Mouse (Mus musculus) forebrain, embryonic 13.5 days (tissue): Measurements from ENCODE around the gene Nod2. TPM values are rescaled to one million over a fixed set of nuclear protein-coding genes. Genes with fewer than 3 reads are reported as not detected.

ENCODE experiments used
- ATAC-seq: fragments of 200-750 bp; cut with Nextera tagmentation; 2 replicates; pipeline ENCODE4 v1.8.0; 2017
- H3K27ac ChIP-seq: fragments of 300-500 bp; sonication (generic); 2 replicates; pipeline ENCODE4 v1.5.1; 2015; ENCODE audit warnings: inconsistent platforms, mild to moderate bottlenecking, moderate library complexity
- H3K27me3 ChIP-seq: fragments of 300-500 bp; sonication (generic); 2 replicates; pipeline ENCODE4 v1.6.1; 2015; ENCODE audit warnings: mild to moderate bottlenecking, inconsistent platforms
- H3K36me3 ChIP-seq: fragments of 300-500 bp; sonication (generic); 2 replicates; pipeline ENCODE4 v1.6.1; 2015; ENCODE audit warnings: mild to moderate bottlenecking, inconsistent platforms; ENCODE audit not compliant: poor library complexity, severe bottlenecking
- H3K4me1 ChIP-seq: fragments of 300-500 bp; sonication (generic); 2 replicates; pipeline ENCODE4 v1.6.1; 2015; ENCODE audit warnings: inconsistent platforms
- H3K4me2 ChIP-seq: fragments of 300-500 bp; sonication (generic); 2 replicates; pipeline ENCODE4 v1.6.1; 2015; ENCODE audit warnings: inconsistent platforms, mild to moderate bottlenecking, moderate library complexity
- H3K4me3 ChIP-seq: fragments of 300-500 bp; sonication (generic); 2 replicates; pipeline ENCODE4 v1.5.1; 2015; ENCODE audit warnings: mild to moderate bottlenecking, inconsistent platforms
- H3K9ac ChIP-seq: fragments of 300-500 bp; sonication (generic); 2 replicates; pipeline ENCODE4 v1.6.1; 2015; ENCODE audit warnings: mild to moderate bottlenecking, inconsistent platforms
- H3K9me3 ChIP-seq: fragments of 300-500 bp; sonication (generic); replicated peaks from 2 replicates; pipeline ENCODE4 v1.6.1; 2016; ENCODE audit warnings: inconsistent platforms
- WGBS: fragments of 180-500 bp; shearing (Covaris S2); methylation state at CpG from one replicate; pipeline ENCODE4 v1.1.7; 2015; 5-methylcytosine and 5-hydroxymethylcytosine counted together
- polyA plus RNA-seq: library from polyadenylated mRNA; unstranded; fragments of >200 nt; fragmentation: Nextera tagmentation; extraction: Ambion mirVana; gene quantifications from 2 replicates; pipeline ENCODE4 v1.2.1, GENCODE M21; 2015

Gene Nod2
- 0.06 and 0.10 TPM in 2 replicates for polyA plus RNA-seq

GRCm38 (mm10) chr8:88646837-88647778, at the start of gene Nod2:
Nod2 (plus strand) TSS chr8:88647315.
- peak within 1 kb of the TSS; percentile 57 for H3K9ac ChIP-seq
- peak within 1 kb of the TSS; percentile 38 for H3K4me3 ChIP-seq
- no peaks in the 10 kb centered on the region for H3K36me3 ChIP-seq
- peaks cover 26% of the 10 kb centered on the region for H3K27me3 ChIP-seq
- H3K9me3 ChIP-seq: no peaks in the 10 kb centered on the region
- ATAC-seq: peak; percentile 38; the same call in 1 of the 2 replicates
- peaks cover 16% of the 10 kb centered on the region for H3K4me1 ChIP-seq
- H3K4me2 ChIP-seq: peak within 1 kb of the TSS; percentile 61
- 9% methylated on average over 33 of the region's 33 CpGs for WGBS
- no peak within 1 kb of the TSS for H3K27ac ChIP-seq

- H3K4me1 ChIP-seq: peaks cover 20% of the 10 kb centered on the region
- no peaks in the 10 kb centered on the region for H3K36me3 ChIP-seq
- no peak overlapping the region for H3K4me3 ChIP-seq
- H3K27me3 ChIP-seq: no peaks in the 10 kb centered on the region
- H3K9ac ChIP-seq: no peak overlapping the region
- no peak overlapping the region for H3K4me2 ChIP-seq
- 74% methylated on average over 5 of the region's 5 CpGs for WGBS
- H3K9me3 ChIP-seq: no peaks in the 10 kb centered on the region
- ATAC-seq: no peak
- H3K27ac ChIP-seq: no peak overlapping the region
Measured at GRCm38 (mm10) chr8:88598578-88598977, 48.5 kb upstream of the Nod2 start.

DNA sequence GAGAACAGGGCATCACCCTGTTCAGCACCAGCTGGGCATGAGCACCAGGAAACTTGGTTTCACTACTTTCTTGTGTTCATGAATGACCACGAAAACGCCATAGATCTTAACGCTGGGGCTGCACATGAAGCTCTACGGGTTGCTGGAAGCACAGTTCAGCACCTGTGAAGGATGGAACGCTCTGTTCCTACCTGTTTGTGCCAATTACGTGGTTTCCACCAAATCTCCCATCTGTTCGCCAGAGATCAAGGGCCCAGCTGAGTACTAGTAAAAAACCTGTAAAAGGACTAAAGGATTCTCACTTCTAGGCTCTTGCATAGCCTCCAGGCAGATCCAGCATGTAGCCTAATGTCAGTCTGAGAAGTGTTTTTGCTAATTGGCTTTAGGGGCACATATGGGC, 47.6 kb upstream of the Nod2 start:
- Histone ChIP-seq H3K36me3 (no peaks in the 10 kb centered on the region), H3K4me1 (peaks cover 28% of the 10 kb centered on the region), H3K4me2 (no peak overlapping the region), H3K27me3 (no peaks in the 10 kb centered on the region), H3K4me3 (no peak overlapping the region), H3K9ac (no peak overlapping the region), H3K9me3 (no peaks in the 10 kb centered on the region), H3K27ac (no peak overlapping the region)
- no peak for ATAC-seq
- 78% methylated on average over 7 of the region's 7 CpGs for WGBS

DNA sequence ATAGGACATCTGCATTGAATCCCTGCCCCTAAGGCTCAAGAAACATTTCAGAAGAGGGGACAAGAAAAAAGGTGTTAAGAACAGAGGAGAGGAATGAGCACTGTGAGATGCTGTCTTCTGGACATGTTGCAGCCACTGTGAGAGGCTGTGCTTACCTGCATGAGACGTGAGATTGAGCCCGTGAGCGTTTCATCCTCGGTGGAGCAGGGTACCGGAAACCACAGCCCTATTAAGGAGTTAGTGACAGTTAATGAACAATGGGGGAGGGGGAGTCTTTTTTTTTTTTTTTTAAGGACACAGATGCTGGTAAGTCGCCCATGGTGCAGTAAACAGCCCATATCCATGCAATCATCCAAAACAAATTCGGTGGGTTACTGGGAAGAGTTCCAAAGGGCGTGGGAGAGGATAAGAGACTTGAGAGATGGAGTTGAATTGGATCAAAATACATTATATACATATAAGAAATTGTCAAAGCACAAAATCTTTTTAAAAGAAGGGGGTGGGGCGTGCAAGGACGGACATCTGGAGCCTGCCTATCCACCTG, 43.6 kb upstream of the Nod2 start:
- peaks cover 29% of the 10 kb centered on the region for H3K4me1 ChIP-seq
- peak overlapping the region; percentile 57; the same call in 1 of the 2 replicates for H3K27ac ChIP-seq
- ATAC-seq: peak; percentile 40
- peak overlapping the region; percentile 63 for H3K4me2 ChIP-seq
- 1% methylated on average over 10 of the region's 10 CpGs for whole genome bisulfite sequencing
- no peaks in the 10 kb centered on the region for H3K36me3 ChIP-seq
- peak overlapping the region; percentile 52 for H3K9ac ChIP-seq
- H3K9me3 ChIP-seq: no peaks in the 10 kb centered on the region
- H3K27me3 ChIP-seq: no peaks in the 10 kb centered on the region
- H3K4me3 ChIP-seq: peak overlapping the region; percentile 33

DNA sequence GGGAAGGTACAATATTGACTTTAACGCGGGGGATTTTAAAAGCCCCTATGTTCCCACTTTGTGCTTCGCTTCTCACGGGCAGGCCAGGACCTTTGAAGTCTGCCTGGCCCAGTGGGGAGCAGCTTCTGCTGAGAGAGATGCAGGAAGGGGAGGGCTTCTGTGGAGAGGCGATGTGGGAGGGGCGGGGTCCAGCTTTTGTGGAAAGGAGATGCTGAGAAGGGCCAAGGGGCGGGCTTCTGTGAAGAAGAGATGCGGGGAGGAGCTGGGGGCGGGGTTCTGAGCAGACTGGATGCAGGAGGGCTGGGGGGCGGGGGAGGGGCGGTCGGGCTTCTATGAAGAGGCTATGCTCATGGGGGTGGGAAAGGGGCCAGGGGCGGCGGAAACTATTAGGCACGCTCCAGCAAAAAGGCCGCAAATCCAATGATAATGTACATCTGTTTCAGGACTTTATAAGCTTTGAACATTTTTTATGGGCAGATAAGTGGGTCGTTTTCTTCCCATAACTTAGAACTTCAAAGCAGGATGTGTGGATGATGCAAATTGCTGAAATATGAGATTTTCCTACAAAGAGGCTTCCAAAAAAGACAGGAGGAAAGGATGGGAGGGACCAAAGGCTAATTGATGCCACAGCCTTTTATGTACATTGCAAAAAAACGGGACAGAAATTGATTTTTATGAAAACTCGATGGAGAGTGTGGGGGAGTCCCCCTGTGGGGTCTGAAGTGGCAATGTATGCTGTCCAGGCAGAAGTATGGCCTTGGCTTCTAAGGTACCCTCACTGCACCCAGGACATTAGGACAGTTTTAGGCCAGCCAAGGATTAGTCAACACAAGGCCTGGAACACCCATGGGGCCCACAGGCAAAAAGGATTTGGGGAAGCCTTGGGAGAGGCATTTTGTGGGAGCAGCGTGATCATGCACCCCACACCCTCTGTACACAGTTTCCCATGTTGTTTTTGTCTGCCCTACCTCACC, 42.8 kb upstream of the Nod2 start:
- peak; percentile 90 for ATAC-seq
- Histone ChIP-seq H3K27me3 (no peaks in the 10 kb centered on the region), H3K27ac (peak overlapping the region; percentile 57; the same call in 1 of the 2 replicates), H3K36me3 (no peaks in the 10 kb centered on the region), H3K4me3 (peak overlapping the region; percentile 33), H3K9me3 (no peaks in the 10 kb centered on the region), H3K4me1 (peaks cover 29% of the 10 kb centered on the region), H3K9ac (peak overlapping the region; percentile 52), H3K4me2 (peak overlapping the region; percentile 63)
- 3% methylated on average over 20 of the region's 20 CpGs for WGBS

- Histone ChIP-seq H3K4me1 (peaks cover 37% of the 10 kb centered on the region), H3K36me3 (no peaks in the 10 kb centered on the region), H3K27me3 (no peaks in the 10 kb centered on the region), H3K4me3 (no peak overlapping the region), H3K9ac (no peak overlapping the region), H3K27ac (no peak overlapping the region; the same call in 1 of the 2 replicates), H3K4me2 (no peak overlapping the region), H3K9me3 (no peaks in the 10 kb centered on the region)
- WGBS: 45% methylated on average over 13 of the region's 13 CpGs
- no peak for ATAC-seq
Measured at GRCm38 (mm10) chr8:88605361-88606040, 41.6 kb upstream of the Nod2 start.

DNA sequence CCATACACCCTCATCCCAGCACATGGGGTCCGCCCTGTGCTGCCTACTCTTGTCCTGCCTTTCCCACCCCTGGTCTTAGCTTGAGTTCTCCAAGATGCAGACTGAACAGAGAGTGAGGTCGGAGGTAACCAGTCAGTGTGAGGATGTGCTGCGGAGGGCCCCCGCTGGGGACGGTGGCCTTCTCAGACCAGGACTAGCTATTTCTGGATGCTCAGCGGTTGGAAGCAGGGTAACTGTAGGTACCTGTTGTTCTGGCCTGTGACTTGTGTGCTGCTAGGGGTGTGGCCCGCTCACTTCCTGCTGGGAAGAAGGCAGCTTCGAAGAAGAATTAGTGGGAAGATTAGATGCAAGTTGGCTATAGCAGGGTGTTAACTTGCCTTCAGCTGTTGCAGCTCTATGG, 38.1 kb upstream of the Nod2 start:
- Histone ChIP-seq H3K9me3 (no peaks in the 10 kb centered on the region), H3K4me1 (peaks cover 31% of the 10 kb centered on the region), H3K9ac (no peak overlapping the region), H3K4me3 (no peak overlapping the region), H3K4me2 (no peak overlapping the region), H3K27ac (no peak overlapping the region), H3K27me3 (0 out of 2 replicates have a peak, but pooled peaks cover 5% of the 10 kb centered on the region), H3K36me3 (no peaks in the 10 kb centered on the region)
- ATAC-seq: no peak
- 78% methylated on average over 8 of the region's 8 CpGs for WGBS

DNA sequence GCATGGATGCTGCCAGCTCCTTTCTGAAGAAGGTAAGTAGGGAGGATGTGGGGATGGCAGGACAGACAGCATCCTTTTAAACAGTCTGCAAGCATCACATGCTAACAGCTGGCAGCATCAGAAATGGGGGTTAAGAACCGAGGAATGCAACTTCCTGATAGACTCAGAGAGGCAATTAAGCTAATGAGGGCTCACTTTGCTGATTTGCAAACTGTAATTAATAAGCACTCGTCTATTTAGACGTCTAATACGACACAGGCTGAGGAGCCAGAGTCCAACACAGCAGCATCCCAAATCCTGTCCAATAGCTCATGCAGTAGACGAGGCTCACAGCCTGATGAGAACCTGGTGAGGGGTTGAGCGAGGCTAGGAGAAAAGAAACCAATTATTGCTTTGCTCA, 36.8 kb upstream of the Nod2 start:
- Histone ChIP-seq H3K9ac (no peak overlapping the region), H3K36me3 (no peaks in the 10 kb centered on the region), H3K27me3 (0 out of 2 replicates have a peak, but pooled peaks cover 5% of the 10 kb centered on the region), H3K4me1 (peaks cover 19% of the 10 kb centered on the region), H3K27ac (no peak overlapping the region), H3K4me2 (no peak overlapping the region), H3K9me3 (no peaks in the 10 kb centered on the region), H3K4me3 (no peak overlapping the region)
- 37% methylated on average over 6 of the region's 6 CpGs for WGBS
- ATAC-seq: no peak

DNA sequence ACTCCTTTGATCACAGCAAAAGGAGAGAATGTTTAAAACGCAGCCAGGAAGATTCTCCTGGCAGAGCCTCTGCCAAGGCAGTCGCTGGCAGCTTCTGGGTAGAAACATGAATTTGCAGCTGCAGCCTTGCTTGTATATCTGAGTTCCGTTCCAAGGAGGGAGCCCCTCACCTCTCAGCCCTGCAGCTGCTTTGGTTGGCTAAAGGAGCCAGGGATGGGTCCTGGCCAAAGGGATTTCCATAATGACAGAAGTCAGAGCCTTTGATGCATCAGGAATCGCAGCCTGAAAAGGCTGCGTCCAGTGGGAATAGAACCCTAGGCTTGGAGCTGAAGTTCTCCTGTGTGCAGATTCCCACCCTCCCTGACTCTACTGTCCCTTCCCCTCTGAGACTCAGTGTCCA, 32.1 kb upstream of the Nod2 start:
- Histone ChIP-seq H3K4me2 (no peak overlapping the region), H3K9me3 (no peaks in the 10 kb centered on the region), H3K27me3 (peaks cover 11% of the 10 kb centered on the region; the same call in 1 of the 2 replicates), H3K27ac (no peak overlapping the region), H3K9ac (no peak overlapping the region), H3K36me3 (no peaks in the 10 kb centered on the region), H3K4me3 (no peak overlapping the region), H3K4me1 (peaks cover 11% of the 10 kb centered on the region)
- 73% methylated on average over 5 of the region's 5 CpGs for WGBS
- no peak for ATAC-seq

DNA sequence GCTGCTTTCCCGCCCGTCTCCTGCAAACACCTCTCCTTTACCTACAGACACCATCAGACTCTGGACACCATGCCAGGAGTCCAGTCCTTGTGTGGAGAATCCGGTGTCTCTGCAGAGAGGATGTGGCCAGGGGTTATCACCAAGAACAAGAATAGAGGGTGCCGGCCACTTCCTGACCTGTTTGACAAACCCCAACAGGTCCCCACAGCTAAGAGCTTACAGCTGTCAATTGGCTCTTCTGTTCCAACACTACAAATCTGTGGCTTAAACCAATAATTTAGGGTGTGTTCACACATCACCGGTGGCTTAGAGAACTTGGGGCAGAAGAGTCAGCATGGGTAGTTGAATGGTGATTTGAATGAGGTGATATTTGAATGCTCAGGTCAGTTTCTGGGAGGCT, 28.5 kb upstream of the Nod2 start:
- H3K4me3 ChIP-seq: no peak overlapping the region
- H3K4me2 ChIP-seq: no peak overlapping the region
- ATAC-seq: no peak
- H3K27me3 ChIP-seq: peaks cover 20% of the 10 kb centered on the region
- no peaks in the 10 kb centered on the region for H3K36me3 ChIP-seq
- WGBS: 90% methylated on average over 5 of the region's 5 CpGs
- no peaks in the 10 kb centered on the region for H3K4me1 ChIP-seq
- H3K27ac ChIP-seq: no peak overlapping the region
- H3K9ac ChIP-seq: no peak overlapping the region
- H3K9me3 ChIP-seq: no peaks in the 10 kb centered on the region

DNA sequence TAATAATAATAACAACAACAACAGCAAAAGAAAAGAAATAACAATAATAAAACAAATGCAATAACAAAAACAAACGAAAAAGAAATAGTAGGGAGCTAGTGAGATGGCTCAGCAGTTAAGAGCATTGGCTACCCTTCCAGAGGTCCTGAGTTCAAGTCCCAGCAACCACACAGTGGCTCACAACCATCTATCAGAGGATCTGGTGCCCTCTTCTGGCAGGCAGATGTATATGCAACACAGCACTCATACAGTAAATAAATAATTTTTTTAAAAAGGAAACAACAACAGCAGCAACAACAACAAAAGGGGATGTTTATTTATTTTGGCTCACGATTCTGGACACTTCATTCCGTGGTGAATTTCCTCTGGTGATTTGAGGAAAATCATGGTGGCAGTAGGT, 27.6 kb upstream of the Nod2 start:
- Histone ChIP-seq H3K4me1 (no peaks in the 10 kb centered on the region), H3K9me3 (no peaks in the 10 kb centered on the region), H3K27ac (no peak overlapping the region), H3K9ac (no peak overlapping the region), H3K4me2 (no peak overlapping the region), H3K27me3 (peaks cover 20% of the 10 kb centered on the region), H3K36me3 (no peaks in the 10 kb centered on the region), H3K4me3 (no peak overlapping the region)
- 74% methylated on average over 3 of the region's 3 CpGs for WGBS
- no peak for ATAC-seq
